Mouse (Mus musculus) liver (tissue): ENCODE data around the gene Troap.
A peak's percentile ranks its signal among the peaks of the same experiment; 100 is the strongest.
"Not testable (repeated sequence)": the region's sequence is repeated elsewhere in the genome, so short reads cannot be mapped to it uniquely, and the experiment has no call there.

Experiments used
- DNase-seq: peaks from one replicate; pipeline ENCODE4 v3.0.0-alpha.2; 2020; ENCODE audit warnings: mixed read lengths

Gene Troap

DNA sequence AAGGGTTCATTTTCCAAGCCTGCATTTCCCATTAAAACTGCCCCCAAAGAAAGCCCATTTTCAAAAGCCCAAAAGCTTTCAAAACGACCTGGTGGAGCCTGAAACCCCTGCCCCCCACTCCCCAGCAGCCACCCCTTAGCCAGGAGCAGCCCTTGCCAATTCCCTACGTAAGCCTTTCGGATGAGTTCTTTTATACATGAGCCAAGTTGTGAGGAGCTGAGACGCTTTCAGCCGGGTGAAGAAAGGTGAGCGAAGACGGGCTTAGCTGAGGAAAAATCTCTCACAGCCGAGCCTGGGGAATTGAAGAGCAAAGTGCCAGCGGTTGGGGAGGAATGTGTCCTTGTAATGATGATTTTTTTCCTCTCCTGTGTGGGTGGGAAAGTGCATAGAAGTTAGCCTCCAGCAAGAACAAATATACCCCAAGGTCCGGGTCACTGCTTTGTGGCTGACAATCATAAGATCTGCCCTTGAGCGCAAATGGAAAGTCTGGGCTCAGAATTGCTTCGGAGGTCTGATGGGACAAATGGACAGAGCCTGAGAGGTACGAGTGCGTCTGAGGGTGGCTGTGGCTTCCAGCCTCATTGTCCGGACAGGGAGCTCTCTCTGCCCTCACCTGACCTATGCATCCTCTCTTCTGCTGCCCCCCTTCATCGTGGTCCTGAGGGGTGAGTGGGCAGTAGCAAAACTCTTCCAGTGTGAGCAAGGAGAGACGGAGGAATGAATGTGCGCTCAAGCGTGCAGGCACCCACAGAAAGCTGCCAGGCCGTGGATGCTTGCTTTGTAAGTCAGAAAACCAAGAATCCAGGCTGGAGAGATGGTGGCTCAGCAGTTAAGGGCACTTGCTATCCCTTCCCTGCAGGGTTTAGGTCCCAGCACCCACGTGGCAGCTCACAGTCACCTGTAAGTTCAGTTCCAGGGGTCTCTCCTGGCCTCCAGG lies 33.2 kb upstream of the Troap start:
- DNase-seq: no peak

DNA sequence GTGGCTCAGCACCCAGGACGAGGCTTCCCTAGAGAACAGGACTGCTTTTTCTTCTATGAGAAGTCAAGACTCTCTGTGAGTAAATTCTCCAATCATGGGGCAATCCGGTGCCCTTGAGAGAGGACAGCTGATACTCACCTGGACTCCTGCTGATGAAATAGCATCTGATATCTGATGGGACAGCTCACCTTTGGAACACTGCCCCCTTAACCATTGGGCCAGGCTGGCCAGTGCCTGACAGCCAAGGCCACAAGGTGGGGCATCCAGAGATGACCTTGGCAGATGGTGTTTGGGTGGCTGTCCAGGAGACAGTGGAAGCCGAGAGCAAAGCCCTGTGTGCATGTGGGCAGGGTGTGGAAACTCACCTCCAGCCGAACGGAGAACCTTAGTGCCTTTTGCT lies 32.0 kb upstream of the Troap start:
- no peak for DNase-seq

DNA sequence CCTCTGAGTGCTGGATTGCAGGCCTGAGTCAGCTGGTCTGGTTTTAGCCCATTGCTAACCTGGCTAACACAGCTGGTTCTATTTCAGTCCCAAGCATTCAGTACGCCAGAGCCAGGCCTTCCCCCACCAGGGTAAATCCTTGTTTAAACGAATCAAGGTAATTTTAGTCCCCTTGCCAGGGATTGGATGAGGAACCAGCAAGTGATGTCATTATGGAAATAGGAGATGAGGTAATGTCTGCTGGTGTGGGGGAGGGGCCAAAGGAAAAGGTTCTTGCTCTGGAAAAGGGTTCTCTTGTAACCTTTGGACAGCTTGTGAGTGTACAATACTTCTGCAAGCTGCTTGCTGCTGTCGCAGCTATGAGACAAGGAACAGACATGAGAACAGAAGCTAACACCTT lies 29.5 kb upstream of the Troap start:
- no peak for DNase-seq

DNA sequence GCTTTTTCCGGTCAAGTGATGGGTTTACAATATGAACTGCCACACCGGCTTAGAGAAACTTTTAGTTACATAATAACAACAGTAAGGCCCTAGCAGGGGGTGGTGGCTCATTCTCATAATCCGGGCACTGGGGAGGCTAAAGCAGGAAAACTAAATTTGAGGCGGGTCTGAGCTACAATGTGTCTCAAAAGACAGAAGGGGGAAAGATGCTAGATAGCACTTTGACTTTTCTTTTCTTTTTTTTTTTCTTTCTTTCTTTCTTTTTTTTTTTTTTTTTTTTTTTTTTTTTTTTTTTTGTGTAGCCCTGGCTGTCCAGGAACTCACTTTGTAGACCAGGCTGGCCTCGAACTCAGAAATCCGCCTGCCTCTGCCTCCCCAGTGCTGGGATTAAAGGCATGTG lies 28.6 kb upstream of the Troap start:
- not testable (repeated sequence) for DNase-seq

DNA sequence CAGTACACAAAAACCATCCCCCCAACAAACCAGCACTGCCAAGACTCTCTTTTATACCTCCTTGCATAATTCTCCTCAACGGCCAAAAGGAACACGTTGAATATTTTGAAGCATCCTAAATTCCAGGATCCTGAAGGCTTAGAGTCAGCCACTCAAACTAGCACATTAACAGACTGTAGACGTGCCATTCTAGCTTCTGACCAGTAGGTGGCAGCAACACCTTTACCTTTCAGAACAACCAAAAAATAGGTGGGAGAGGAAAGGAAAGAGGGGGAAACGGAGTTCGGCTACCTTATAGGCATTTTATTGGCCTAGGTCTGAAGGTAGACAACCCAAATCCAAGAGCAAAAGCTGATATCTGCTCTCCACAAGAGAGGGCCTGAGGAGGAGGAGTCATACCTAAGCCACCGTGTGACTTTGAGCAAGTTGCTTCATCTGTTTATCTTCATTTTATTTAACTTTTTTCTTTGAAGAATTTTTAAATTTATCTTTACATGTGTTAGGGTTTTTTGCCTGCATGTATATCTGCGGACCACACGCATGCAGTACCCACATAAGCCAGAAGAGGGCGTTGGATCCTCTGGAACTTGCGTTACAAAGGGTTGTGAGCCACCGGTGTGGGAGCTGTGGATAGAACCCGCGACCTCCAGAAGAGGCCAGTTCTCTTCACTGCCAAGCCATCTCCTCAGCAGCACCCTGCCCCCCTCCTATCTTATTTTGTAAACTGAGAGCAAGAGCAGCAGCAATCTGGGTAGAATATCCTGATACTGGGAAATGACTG lies 24.7 kb upstream of the Troap start:
- DNase-seq: peak; percentile 51

DNA sequence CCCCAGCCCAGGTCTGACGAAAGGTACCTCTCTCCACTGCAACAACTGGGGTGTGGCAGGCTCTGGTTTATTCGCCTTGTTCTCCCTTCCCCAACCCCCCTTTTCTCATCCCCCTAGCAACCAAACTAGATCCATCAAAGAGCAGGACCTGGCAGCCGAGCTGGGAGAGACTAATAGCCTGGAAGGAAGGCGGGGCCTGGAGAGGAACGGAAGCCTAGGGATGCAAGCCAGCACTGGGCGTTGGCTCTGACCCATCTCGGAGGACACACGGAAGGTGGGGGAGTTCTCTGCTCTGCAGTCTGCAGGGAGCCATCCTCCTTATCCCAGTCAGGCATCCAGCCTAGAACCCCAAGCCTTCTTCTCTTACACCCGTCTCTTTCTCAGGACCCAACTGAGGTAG lies 21.0 kb upstream of the Troap start:
- no peak for DNase-seq

DNA sequence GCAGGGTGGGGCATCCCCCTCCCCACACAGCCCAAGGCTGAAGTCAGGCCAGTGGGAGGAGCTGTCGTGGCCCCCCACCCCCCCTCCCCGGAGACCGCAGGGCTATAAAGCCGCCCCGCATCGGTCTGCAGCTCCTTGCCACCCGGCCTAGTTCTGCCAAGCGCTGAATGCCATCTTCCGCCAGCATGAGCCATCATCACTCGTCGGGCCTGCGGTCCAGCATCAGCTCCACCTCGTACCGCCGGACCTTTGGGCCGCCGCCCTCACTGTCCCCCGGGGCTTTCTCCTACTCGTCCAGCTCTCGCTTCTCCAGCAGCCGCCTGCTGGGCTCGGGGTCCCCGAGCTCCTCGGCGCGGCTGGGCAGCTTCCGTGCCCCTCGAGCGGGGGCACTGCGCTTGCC lies 19.3 kb upstream of the Troap start, which contains the start of gene Prph:
Gene Prph (plus strand): TSS at position 135 of the 400 bp plus-strand sequence.
- no peak for DNase-seq

DNA sequence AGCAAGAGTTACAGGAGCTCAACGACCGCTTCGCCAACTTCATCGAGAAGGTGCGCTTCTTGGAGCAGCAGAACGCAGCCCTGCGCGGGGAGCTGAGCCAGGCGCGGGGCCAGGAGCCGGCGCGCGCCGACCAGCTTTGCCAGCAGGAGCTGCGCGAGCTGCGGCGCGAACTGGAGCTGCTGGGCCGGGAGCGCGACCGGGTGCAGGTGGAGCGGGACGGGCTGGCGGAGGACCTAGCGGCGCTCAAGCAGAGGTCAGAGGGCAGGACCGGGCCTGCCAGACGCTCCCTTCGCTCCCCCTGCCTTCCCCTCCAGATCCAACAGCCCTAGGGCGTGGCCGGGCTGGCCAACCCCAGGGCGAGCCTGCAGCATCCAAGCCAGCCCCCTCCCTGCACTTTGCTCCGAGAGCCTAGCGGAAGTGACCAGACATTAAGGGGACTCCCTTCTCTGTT lies 18.8 kb upstream of the Troap start:
- DNase-seq: no peak

DNA sequence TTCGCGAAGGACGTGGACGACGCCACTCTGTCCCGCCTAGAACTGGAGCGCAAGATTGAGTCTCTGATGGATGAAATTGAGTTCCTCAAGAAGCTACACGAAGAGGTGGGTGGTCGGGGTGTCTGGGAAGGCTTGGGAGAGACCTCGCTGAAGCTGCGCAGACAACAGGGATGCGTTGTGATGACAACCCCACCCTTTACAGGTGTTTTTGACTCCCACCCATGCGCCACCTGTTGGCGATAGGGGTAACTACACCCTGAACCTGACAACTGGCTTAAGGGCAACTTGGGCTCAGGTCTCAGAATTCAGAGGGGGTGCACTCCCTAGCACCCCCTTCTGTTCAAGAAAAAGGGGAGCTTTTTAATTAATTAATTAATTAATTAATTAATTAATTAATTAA lies 18.0 kb upstream of the Troap start:
- DNase-seq: peak; percentile 65

DNA sequence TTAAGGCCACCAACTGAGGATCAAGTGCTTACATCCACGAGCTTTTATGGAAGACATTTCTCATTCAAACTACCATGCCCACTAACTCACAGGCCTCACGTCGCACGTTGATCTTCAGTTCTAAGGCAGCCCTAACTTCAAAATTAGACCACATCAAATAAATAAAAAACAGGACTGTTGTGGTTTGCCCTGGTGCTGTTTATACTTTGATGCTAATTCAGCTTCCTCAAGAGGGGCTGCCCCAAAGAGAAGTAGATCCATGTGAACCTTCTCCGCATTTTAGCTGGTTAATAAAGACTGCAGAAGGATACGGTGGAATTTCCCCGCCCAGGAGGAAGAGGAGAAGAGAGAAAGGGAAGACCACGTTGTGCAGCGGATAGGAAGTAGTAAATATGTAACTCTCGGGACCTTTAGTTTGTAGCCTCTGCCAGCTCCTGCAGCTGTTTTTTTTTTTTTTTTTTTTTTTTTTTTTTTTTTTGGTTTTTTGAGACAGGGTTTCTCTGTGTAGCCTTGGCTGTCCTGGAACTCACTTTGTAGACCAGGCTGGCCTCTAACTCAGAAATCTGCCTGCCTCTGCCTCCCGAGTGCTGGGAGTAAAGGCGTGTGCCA lies 8.7 kb upstream of the Troap start:
- DNase-seq: no peak

DNA sequence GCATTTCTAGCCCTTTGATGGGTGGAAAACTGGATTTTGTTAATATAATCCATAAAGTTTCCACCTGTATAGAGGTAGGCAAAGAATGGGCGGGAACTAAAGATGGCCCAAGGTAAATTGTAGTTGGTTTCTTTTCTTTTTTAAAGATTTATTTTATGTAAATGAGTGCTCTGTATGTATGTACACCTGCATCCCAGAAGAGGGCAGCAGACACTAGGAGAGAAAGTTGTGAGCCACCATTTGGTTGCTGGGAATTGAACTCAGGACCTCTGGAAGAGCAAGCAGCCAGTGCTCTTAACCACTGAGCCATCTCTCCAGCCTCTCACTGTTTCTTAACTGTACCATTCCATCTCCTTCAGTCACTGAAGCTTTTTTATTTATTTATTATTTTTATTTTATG lies 2.4 kb upstream of the Troap start:
- no peak for DNase-seq

DNA sequence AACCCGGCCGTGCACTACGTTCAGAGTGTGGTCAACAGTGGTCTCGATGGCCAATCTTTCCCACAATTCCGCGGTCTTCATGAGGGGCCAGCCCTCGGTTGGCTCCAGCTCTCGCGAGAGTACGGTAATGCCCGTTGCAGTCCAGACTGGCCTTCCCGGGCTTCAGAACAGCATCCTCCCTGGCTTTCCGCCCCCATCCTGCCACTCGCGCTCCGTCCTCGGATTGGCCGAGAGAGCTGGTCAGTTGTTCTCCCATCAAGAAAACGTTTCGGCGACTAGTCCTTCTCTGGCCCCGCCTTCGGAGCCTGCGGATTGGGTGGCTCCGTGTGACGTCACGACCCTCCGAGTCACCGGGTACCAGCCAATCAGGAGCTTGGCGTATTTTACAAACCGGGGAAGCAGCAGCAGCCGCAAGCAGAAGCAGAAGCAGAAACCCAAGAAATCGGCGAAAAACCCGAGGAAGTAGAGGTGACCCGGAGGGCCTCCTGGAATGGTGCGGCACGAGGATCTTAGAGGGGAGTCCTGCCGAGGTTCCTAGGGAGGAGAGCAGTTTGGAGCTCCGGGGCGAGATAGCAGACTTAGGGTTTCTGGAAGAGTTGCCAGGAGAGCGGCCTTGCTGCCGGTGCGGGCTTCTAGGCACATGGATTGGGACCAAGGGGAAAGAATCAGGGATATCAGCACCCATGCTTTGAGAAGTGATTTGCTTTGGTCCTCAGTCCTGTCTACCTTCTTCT lies 392 bp downstream of the Troap start:
- DNase-seq: peak; percentile 97

DNA sequence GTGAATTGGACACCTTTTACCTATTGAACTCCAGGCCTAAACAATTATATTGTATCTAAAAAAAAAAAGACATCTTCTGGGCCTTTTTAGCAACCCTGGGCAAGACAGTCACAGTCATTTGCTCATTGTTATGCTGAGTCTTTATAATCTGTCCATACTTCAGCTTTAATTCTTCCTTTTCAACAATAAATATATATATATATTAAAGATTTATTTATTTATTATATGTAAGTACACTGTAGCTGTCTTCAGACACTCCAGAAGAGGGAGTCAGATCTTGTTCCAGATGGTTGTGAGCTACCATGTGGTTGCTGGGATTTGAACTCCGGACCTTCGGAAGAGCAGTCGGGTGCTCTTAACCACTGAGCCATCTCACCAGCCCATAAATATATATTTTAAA lies 1.6 kb downstream of the Troap start:
- DNase-seq: not testable (repeated sequence)

DNA sequence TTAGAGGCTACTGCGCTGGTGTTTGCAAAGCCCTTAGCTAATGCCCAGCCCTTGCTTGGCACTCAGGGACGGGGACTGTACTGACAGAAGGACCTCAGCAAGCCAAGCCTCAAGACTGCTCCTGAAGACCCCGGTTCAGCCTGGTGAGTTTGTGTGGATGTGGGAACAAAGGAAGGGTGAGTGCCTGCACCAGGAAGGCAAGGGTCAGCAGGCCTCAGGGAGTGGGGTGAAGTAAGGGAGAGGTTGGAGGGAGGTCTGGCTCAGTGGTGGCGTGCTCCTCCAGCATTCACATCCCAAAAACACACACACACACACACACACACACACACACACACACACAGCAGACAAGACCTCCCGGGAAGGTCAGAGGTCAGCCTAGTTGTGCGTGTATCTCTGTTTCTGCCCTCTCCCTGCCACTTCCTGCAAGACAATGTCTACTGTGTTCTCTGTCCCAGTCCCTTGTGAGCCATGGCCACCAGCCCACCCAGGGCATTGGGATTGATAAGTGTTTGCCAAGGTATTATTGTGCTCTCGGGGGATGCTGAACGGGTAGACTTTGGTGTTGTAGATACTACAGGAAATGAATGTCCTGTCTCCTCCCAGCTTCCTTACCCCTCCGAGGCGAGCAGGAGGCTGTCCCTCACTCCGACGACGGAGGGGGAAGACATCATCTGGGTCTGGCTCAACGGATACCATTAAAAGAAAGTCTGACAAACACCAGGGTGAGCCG lies 4.0 kb downstream of the Troap start:
- no peak for DNase-seq

DNA sequence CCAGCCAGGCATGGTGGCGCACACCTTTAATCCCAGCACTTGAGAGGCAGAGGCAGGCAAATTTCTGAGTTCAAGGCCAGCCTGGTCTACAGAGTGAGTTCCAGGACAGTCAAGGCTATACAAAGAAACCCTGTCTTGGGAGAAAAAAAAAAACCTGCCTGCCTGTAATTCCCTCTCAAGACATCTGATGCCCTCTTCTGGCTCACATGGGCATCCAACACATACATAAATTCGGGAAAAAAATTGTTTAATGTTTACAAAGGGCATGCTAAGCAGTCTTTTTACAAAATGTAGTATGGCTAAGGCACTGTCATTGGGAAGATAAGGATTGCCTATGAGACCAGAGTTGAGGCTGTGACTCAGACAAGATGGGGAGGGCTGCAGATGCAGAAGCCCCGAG lies 5.4 kb downstream of the Troap start:
- DNase-seq: no peak

DNA sequence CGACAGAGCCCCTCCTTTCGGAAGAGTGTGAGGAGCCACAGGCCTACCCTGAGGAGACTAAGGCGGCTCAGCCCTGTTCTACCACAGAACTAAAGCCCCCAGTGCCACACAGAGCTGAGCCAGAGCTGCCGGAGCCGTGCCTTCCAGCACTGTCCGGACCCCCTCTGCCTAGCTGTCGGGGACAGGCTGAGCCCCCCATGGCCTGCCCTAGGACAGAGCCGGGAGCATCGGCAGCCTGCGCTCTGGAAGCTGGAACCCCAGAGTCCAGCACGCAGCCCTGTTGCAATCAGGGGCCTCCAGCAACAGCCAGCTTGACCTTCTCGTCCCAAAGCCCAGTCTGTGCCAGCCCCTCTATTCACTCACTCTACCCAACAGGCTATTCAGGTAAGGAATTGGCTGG lies 7.9 kb downstream of the Troap start:
- no peak for DNase-seq

DNA sequence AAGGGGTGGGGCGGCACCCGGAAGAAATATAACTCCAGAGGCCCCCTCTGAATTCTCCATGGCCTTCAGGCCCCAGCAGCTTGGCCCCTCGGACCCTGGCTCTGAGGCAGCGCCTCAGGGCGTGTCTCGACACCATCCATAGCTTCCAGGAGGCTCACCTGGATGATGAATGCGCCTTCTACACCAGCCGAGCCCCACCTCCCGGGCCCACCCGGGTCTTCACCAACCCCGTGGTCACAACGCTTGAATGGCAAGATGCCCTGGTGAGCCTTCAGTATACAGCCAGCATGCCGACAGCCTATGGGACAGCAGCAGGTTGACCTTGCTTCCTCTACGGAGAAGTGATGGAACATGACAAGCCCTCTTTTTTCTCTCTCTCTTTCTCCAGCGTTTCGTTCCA lies 8.5 kb downstream of the Troap start:
- DNase-seq: no peak

DNA sequence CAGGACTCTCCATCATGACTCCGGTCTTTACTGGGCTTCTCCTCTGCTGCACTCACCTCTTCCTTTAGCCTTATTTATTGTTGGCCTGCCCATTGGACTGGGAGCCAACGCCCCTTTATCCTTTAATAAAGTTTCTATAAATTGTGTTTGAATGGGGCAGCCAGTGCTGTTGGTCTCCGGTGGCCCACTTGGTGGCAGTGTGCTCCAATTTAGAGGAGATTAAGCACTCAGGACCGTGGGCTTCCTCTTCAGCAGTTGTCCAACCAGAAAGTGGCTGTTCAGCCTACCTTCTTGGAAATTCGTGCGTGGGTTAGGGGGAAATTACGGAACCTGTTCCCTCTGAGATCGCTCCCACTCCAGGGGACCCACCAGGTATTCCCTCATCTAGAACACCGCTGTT lies 8.9 kb downstream of the Troap start:
- DNase-seq: peak; percentile 50

DNA sequence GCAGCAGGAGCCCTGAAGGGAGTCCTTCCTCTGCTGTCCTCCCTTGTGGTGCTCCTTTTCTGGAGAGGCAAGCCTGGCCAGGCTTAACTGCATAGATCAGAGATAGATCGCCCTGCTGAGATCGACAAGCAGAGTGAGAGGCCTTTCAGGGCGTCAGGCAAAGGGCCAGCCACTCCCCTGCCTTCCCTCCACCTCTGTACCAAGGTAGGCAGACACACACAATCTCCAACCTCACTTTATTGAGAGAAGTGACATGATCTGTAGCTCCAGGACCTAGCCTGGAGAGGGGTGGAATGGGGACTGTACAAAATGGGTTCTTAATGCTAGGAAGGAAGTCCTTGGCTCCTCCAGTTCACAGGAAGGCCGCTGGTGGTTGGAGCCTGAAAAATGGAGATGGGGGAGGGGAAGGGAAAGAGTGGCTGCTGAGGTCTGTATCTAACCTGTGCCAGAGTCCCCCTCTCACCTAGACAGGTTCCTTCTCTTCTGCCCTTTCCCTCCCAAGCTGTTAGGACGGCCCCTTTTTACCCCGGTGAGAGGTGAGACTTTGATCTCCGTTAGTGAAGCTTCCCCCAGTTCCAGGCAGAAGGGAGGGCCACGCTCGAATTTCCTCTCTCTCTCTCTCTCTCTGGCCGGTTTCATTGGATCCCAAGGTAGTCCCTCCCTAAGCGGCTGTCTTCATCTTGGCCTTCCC lies 9.6 kb downstream of the Troap start:
- no peak for DNase-seq

DNA sequence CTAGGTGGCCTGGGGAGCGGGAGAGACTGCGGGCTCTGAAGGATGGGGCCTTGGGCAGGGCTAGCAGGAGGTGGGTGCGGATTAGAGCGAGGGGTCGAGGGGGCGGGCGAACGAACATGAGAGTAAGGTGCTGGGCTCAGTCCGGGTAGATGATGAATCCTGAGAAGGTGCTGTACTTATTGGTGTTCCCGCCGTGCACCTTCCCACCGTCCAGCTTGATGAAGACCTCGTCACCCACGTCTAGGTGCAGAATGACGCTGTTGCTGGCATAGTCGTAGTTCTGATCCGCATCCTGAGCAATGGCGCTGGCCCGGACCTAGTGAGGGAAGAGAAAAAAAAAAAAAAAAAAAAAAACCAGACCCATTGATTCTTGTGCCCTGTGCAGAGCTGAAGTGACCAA lies 10.2 kb downstream of the Troap start:
- DNase-seq: no peak

DNA sequence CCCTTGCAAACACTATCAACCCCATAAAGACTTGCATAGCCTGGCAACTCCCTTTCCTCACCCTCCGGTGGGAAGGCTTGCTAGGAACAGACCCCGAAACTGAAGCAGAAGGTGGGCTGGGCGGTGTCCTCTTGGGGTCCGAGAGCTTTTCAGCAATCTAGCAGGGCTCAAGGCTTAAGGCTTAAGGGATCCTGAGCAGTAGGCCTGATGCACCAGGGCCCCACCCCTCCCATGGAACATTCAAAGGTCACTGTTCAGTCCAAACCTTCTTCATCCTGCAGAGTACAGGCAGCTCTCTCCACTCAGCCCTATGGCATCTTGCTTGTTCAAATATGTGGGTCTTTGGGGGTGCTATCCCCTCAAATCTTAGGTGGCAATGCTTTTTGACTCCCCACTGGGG lies 11.6 kb downstream of the Troap start:
- DNase-seq: no peak
